ENCODE assay signal across 9 mouse cellular contexts in genomic region chr7:118277335-118277910, GRCm38 (mm10). TPM values are rescaled to one million over a fixed set of nuclear protein-coding genes. Genes with fewer than 3 reads are reported as not detected.
A peak's percentile ranks its signal among the peaks of the same experiment; 100 is the strongest.
DNase-seq lines count a peak whose midpoint lies in the region; TF ChIP-seq lines count a peak whose summit lies in the region.
"Had no signal": no experiment of that assay in that cellular context is flagged by ENCODE, and none has a peak within 500 bp of the region (broad histone marks: within the 10 kb centered on the region; RNA-seq: fewer than 3 reads in every experiment).

No protein-coding gene starts in this region.

- peak; percentile 68 for DNase-seq in gastrocnemius, adult 18-20 months (ENCODE audit: low spot score)
- no peak for DNase-seq in gastrocnemius, postnatal 10 days
- DNase-seq in B cell, adult 2 months, result peak; percentile 66 to 72
- peak; percentile 20 for DNase-seq in brain, embryonic 14.5 days (ENCODE audit: low read depth)
- peak; percentile 35 to 53 for DNase-seq in kidney, adult 8-10 months
- peak; percentile 42 to 49 for DNase-seq in monocyte, adult 2 months (ENCODE audit: low read depth in 1 of 2, low spot score in 2 of 2)
- no peak for DNase-seq in cerebellum, adult 9-11 months
- DNase-seq in layer of hippocampus, adult 18-20 months (ENCODE audit: low spot score in 2 of 2), result no peak
- DNase-seq: liver, embryonic 13.5 days had no signal

- TF ChIP-seq POLR2A in brain, embryonic 14.5 days (IDR thresholded peaks at IDR 0.05; ENCODE audit: borderline replicate concordance, extremely low read depth, insufficient read depth, insufficient read length, poor library complexity, severe bottlenecking), result no peak

- no peak for TF ChIP-seq CTCF in brain, embryonic 14.5 days (IDR thresholded peaks at IDR 0.05; ENCODE audit: borderline replicate concordance, extremely low read depth, insufficient read depth, insufficient read length)

RNA-seq across cellular contexts. Expression of gene Smg1, which starts 34.0 kb away (rescaled TPM):
- 10 to 100 TPM; 19.5 to 23.6 TPM for total RNA-seq in gastrocnemius, adult 18-20 months (2021)
- 10 to 100 TPM; 27.1 to 36.2 TPM for total RNA-seq in gastrocnemius, postnatal 10 days (2021)
- 49.9 and 65.0 TPM in 2 replicates for polyA plus RNA-seq in brain, embryonic 14.5 days (2012; rRNA removed)
- total RNA-seq in layer of hippocampus, adult 18-20 months (2021), result 10 to 100 TPM; 76.7 to 78.0 TPM

Comparison
In these comparisons a context has a peak if more than half of its experiments do, and no peak if none do; other contexts are left out.
1. DNase-seq: peak in gastrocnemius, adult 18-20 months (single experiment), B cell, adult 2 months (2 of 2), brain, embryonic 14.5 days (single experiment), kidney, adult 8-10 months (2 of 2) and monocyte, adult 2 months (2 of 2); none in gastrocnemius, postnatal 10 days (single experiment), cerebellum, adult 9-11 months (single experiment) and layer of hippocampus, adult 18-20 months (0 of 2).